Mouse (Mus musculus): Measurements from ENCODE around the gene Ptprn2.

DNA sequence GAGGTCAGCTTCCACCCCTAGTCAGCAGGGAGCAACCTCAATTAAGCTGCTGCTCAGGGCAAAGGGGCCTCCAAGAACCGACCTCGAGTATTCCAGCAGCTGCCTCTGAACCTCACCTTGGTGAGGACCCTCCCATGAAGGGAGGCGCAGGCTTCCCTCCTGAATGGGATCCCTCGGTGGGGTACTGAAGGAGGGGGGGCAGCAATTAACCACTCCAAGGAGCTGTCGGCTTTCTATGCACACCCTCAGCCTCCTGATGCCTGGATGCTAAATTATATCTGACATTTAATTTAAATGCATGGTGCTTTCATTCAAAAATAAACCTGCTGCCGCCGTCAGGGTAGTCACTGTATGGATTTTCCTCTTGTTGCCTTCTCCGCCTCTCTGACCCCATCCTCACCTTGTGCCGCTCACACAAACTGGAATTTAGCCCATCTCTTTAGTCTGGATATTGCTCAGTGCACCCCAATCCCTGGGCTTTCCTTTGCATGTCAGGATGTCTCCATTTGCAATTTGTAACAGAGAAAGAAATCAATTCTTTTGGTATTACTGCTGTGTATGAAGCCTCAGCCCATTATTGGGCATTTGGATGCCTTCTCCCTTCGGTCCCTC lies 629.8 kb downstream of the Ptprn2 start:
- TF ChIP-seq CTCF (IDR thresholded peaks at IDR 0.05; ENCODE audit: borderline replicate concordance, control insufficient read depth, extremely low read depth, insufficient read depth, low read length, poor library complexity) (no peak), POLR2A (IDR thresholded peaks at IDR 0.05; ENCODE audit: control insufficient read depth, extremely low read depth, insufficient read depth, low read length, poor library complexity) (no peak)
